Mouse (Mus musculus) frontal cortex, postnatal 25 days (tissue): Measurements from ENCODE around the gene Ccdc85a.
A peak's percentile ranks its signal among the peaks of the same experiment; 100 is the strongest.
"Not testable (repeated sequence)": the region's sequence is repeated elsewhere in the genome, so short reads cannot be mapped to it uniquely, and the experiment has no call there.

ENCODE experiments used
- DNase-seq, 2 experiments: peaks; one replicate each; pipeline ENCODE4 v3.0.0; 2022; ENCODE audit warnings: low spot score in 2 of 2

The Ccdc85a gene

DNA sequence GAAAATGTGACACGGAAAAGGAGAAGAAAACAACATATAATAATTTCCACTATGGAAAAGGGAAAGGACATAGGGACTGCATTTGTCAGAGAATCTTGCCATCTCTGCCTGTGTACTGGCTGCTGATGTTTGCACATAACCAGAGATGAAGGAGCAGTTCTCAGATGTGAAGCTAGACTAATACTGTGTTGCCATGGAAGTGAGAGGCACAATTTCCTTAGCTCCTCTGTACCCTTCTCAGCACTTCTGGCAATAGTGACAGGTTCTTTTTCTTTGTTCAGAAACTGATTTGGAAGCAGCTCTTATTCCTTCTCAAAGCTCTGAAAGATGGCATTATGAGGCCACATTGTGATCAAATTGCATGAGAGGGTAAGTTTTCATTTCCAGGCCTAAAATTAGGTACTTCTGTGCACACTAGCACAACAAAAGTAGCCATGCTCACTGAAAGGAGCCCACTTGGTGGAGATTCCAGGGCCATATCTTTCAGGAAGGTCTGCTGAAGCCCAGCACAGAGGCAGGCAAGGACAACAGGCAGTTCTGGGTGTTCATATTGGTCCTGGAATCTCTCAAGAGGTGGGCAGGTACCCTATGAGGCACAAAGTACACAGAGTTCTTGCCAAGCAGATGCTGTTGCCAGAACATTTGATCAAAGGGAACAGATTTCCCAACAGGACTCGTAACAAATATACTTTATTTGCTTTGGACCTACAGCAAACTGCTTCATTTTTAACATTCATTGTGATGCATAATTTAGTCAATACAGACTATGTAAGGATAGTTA is 161.5 kb downstream of the Ccdc85a start:
- no peak for DNase-seq

DNA sequence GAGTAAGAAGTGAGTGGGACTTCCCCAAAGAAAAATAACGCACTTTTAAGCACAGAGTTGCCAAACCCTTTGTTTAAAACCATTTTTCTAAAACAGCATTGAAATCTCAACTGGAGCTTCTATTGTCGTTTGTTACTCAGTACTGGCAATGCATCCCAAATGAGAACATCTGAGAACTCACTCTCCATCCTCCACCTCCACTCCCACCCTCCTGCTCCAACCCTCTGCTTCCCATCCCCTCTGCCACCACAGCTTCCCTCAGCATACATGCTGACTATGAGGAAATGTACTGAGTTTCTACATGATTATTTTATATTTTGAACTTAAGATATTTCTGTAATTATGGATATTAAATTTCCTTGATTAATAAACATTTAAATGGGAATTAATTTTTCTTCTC is 168.3 kb downstream of the Ccdc85a start:
- DNase-seq: no peak

DNA sequence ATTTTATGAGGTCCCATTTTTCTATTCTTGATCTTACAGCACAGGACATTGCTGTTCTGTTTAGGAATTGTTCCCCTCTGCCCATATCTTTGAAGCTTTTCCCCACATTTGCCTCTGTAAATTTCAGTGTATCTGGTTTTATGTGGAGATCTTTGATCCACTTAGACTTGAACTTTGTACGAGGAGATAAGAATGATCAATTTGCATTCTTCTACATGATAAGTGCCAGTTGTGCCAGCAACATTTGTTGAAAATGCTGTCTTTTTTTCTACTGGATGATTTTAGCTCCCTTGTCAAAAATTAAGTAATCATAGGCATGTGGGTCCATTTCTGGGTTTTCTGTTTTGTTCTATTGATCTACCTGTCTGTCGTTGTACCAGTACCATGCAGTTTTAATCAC is 174.2 kb downstream of the Ccdc85a start:
- not testable (repeated sequence) for DNase-seq

DNA sequence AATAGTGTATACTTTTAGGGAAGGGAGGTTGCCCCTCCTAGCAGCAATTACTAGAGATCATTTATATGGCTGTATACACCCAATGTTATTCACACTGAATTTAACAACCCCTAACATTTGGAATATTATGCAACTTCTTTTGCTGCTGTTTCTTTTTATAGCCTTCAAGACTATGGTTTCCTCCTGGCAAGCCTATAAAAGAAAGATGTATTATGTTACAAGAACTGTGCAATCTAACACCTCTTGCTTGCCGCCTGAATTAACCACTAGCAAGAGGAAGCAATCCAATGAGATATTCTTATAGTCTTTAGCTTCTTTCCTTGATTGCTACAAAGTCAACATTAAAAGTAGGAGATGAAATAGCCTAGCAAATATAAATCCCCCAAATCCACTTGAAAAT is 187.0 kb downstream of the Ccdc85a start:
- no peak for DNase-seq

DNA sequence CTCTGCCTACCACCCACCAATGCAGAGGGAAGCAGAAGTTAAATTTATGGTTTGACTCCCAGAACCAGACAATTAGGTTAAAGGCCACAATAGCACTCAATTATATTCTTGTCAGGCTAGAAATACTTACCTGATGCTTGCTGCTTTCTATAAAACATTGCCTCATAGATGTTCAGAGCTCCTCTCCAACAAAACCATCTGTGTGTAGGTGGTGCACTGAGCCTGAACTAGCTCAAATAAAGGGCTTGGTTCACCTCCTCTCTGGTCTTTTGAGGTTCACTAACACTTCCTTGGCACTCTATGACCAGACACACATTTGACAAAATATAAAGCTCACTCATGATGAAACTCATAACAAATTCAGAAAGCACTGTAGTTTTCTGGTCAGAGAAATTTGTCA is 208.2 kb downstream of the Ccdc85a start:
- no peak for DNase-seq

DNA sequence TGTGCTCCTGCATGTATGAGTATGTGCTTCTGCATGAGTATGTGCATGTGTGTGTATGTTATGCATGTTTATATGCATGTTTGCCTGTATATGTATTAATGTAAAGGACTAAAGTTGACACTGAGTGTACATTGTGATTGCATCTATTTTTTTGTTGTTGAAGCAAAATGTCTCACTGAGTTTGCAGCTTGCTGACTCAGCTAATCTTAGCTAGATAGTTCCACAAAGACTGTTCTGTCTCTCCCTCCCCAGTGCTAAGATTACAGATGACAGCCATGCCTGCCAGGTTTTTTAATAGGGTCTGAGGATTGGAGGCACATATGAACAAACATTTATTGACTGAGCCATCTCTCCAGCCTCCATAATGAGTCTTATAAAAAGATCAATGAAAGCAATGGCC is 209.5 kb downstream of the Ccdc85a start:
- DNase-seq: no peak

DNA sequence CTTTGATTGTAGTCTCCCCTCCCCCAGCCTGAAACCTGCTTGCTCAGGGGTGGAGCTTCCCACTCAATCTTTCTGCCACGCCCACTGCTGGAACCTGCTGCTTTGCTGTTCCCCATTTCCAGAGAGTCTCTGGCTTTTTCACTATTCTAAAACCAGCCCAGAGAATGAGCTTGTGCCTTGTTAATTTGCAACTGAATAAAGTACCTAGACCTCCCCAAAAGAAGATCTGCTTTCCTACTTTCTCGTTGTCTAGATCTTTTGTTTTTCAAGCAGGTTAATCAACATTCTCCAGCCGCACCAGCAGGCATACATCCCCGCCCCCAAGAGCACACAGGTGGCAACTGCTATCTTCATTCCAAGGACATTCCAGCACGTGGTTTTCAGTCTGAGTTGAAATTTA is 212.7 kb downstream of the Ccdc85a start:
- not testable (repeated sequence) for DNase-seq

DNA sequence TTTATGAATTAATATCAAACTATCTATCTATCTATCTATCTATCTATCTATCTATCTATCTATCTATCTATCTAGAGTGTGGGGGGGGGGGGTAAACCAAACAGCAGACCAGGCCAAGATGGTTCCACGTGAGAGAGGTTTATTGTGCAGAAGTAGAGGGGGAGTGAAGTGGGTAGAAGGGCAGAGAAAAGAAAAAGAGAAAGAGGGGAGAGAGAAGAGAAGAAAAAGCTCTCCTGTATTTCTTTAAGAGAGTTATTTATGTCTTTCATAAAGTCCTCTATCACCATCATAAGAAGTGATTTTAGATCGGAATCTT is 218.2 kb downstream of the Ccdc85a start:
- DNase-seq: no peak

DNA sequence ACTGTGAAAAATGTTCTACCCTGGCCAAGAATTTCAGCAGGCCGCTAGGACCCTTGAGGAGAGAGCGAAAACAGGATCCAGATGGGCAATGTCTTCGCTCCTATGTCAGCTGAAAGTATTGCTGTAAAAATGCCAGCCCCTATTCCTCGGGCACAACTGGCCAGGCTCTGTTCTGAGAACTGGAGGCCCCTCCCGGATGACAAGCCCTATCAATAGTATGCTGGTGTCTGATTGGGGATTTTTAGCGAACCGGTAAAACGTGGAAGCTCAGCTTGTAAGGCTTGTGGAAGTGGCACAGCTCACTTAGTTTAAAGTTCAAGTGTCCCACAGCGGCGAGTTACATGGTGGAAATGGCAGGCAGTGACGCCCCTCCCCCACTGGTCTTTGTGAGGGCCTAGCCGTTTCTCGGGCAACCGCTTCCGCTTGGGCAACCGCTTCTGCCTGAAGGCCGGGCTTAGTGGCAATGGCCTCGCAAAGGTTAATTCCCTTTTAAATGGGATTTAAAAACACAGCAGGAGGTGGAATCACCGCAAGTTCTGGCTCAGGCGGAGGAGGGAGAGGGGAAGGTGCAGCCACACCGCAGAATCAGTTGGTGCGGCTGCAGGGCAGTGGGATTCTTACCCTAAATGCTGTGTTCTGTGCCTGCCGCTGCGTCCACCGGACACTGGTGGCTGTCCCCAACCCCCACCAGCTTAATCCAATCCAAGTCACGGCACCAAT is 218.8 kb downstream of the Ccdc85a start:
- DNase-seq: peak; percentile 65 to 75

DNA sequence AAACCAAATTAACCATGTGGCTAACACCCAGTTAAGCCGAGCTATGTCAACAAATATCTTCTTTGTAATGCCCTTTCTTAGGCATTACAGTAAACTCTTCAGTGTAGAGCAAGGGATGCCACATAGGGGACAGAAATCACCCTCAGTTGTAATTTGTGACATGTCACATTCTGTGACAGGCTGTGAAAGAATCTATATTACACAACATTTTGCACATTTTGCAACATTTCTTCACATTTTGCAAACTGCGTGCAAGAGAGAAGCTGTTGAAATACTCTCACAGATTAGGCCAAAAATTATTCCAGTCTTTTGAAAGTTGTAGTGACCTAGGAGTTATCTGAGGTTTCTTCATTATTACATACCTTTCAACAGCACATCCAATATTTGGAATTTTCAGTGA is 240.7 kb downstream of the Ccdc85a start:
- DNase-seq: no peak

DNA sequence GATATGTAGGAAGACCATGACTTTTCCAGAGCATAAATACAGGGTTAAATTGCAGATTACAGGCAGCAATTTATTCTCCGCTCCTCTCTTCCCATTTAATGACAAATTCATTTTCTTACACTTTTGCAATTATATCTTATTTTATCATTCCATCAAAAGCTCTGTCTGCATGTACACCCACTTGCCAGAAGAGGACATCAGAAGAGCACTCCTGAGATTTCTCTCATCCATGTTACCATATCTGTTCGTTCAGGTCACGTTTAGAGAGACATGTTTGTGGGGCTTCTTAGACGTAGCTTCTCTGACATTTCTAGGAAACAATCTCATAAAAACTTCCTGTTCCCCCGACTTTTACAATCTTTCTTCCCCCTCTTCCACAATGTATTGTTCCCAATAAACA is 242.2 kb downstream of the Ccdc85a start:
- DNase-seq: no peak

DNA sequence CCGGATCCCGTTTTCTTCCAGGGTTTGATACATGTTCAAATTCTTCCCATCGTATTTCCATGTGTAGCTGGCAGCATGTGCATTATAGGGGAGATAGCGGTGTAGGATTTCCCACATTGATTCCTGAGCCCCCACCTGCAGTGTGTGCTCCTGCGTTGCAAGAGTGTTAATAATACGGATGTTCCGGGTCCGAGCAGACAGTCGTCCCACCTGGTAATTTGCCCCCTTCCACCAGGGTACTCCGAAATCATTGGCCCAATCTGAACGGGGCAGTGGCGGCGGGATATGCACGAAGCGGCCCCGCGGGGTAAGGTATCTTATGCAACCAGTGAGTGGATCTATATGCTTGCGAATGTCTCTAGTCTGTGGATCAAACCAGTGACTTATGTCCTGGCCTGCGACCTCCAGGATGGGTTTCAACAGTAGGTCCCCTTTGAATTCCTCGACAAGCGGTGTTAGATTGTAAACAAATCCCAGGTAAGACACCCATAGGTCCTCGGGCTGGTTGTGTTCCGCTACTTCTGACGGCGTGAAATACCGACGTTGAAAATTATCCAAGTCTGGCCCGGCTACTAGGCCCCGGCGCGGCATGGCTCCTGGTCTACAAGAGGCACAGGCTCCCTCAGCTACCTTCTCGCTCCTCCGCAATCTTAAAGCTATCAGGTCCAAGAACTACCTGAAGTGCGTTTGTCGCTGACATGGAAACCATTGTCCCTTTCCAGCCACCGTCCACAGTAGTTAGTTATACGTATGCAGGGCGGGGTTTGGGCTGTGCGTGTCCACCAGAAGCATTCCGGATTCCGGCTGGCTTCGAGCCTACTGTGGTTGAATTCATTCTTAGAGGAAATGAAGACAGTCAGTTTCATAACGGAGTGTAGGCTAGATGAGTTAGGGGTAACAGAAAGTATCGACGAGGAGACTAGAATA is 244.6 kb downstream of the Ccdc85a start, which contains the start of gene Gm6685:
Gm6685 (minus strand) TSS at position 644 of the 927 bp plus-strand sequence.
- DNase-seq: not testable (repeated sequence)
